Mouse (Mus musculus) layer of hippocampus, postnatal 36 days (tissue): ENCODE data around the gene Ddx19a. TPM values are rescaled to one million over a fixed set of nuclear protein-coding genes. Genes with fewer than 3 reads are reported as not detected.
"Not testable (repeated sequence)": the region's sequence is repeated elsewhere in the genome, so short reads cannot be mapped to it uniquely, and the experiment has no call there.

Experiments used
- DNase-seq, 2 experiments: peaks; one replicate each; pipeline ENCODE4 v3.0.0; 2022
- total RNA-seq, 2 experiments: library from RNA; stranded (reverse); gene quantifications; 2 replicates each; pipeline ENCODE4 v1.2.3; 2021

Gene Ddx19a
- total RNA-seq = 10 to 100 TPM; 28.9 to 31.0 TPM

DNA sequence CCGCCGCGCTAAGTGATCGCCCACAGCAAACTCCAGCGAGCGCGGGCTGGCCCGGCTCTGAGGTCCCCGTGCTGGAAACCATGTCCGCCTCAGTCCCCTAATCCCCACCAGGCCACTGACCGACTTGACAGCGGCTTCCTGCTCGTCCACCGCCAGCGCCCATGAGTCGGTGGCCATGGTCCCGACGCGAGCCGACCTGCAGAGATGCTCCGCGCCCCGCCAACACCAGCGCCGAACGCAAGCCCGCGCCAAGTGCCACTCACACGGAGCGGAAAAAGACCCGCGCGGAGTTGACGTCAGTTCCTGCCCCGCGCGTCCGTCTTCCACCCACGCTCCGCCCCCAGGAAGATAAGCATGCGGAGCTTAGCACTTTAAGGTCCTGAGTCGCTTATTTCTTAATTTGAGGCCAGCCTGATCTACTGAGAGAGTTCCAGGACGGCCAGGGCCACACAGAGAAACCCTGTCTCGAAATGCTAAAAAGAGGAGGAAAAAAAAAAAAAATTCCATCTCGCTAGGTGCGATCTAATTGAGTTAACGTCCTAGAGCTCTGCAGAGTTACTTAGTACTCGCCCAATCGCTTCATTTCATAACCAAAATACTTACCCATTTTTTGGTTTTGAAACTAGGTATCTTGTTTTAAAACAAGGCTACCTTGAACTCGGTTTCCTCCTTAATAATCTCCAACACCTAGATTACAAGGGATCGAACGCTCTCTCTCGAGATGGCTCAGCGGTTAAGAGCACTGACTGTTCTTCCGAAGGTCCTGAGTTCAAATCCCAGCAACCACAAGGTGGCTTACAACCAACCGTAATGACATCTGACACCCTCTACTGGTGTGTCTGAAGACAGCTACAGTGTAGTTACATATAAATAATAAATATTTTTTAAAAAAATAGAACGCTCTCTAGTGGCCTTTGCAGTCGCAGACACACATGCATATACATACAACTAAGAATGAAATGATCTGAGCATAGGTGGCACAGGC is at the start of gene Ddx19a:
Gene Ddx19a, minus strand, starts transcription at position 254 of the 985 bp plus-strand sequence.
- peak; percentile 87 to 88 for DNase-seq

- DNase-seq = no peak
These were observed 46.6 kb upstream of the Ddx19a start for GRCm38 (mm10) chr8:111044003-111044734.

DNA sequence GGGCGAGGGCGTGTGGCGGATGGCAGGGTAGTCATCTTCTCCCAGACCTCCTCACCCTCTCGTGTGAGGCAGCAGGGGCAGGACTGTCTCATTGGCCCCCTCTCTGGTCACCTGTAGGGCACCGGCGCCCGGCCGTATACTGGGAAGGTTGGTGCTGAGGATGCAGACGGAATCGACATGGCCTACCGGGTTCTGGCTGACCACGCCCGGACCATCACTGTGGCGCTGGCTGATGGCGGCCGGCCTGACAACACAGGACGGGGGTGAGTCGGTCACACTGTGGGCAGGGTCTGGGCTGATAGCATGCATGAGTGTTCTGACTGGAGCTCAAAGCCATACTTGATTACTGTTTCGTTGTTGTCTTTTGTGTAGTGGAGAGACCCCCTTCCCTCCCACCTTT is 44.9 kb upstream of the Ddx19a start:
- no peak for DNase-seq

GRCm38 (mm10) chr8:111036591-111036990 is 39.0 kb upstream of the Ddx19a start:
- no peak for DNase-seq

GRCm38 (mm10) chr8:111034276-111034675 is 36.7 kb upstream of the Ddx19a start:
- DNase-seq = no peak

GRCm38 (mm10) chr8:111033482-111034215 is 36.0 kb upstream of the Ddx19a start:
- peak; percentile 96 to 97 for DNase-seq

DNA sequence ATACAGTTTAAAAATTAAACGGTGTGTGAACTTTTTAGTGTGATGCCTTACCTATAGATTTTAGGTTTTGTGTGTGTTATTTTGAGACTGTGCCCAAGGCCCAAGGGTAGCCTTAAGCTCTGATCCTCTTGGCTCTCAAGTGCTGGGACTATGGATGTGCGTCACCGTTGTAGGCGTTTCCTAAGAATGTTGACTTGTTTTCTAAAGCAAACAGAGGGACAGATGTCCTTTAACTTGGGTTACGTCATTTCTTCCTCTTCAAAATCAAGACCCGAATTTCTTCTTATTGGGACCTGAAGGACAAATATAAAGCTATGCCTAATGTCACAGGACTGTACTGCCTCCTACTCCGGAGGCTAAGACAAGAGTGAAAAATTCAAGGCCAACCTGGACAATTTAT is 35.3 kb upstream of the Ddx19a start, which contains the start of gene Aars:
Gene Aars, plus strand, starts transcription at position 229 of the 400 bp plus-strand sequence.
- no peak for DNase-seq

DNA sequence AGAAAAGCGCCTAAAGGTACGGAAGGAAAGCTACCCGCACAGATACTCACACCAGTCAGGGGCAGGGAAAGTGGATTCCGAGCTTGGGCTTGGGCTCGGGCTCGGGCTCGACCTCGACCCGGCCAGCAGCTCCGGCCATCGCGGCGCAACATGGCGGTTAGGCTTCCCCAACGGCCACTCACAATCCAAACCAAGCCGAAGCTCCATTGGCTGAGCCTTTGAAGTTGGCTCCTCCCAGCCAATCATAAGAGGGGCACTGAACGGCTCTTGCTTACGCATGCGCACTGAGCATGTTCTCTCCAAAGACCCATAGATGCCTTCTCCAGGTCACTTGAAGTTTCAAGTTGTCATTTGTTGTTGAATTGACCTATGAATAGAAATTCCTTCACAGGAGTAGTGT is 34.0 kb upstream of the Ddx19a start, which contains the start of gene Ddx19b:
Gene Ddx19b, minus strand, starts transcription at position 180 of the 400 bp plus-strand sequence.
- no peak for DNase-seq

GRCm38 (mm10) chr8:111030045-111030444 is 32.4 kb upstream of the Ddx19a start:
- no peak for DNase-seq

- DNase-seq = no peak
These were observed 32.0 kb upstream of the Ddx19a start for GRCm38 (mm10) chr8:111029589-111029988.

GRCm38 (mm10) chr8:111027391-111027937 is 29.9 kb upstream of the Ddx19a start:
- peak; percentile 87 to 90 for DNase-seq

- not testable (repeated sequence) for DNase-seq
These were observed 29.0 kb upstream of the Ddx19a start for GRCm38 (mm10) chr8:111026609-111027008.

GRCm38 (mm10) chr8:111010230-111010991 is 12.8 kb upstream of the Ddx19a start:
- DNase-seq = not testable (repeated sequence)

- no peak for DNase-seq
These were observed 764 bp downstream of the Ddx19a start for GRCm38 (mm10) chr8:110996641-110997430.

- no peak for DNase-seq
These were observed 7.6 kb downstream of the Ddx19a start for GRCm38 (mm10) chr8:110990017-110990416.

DNA sequence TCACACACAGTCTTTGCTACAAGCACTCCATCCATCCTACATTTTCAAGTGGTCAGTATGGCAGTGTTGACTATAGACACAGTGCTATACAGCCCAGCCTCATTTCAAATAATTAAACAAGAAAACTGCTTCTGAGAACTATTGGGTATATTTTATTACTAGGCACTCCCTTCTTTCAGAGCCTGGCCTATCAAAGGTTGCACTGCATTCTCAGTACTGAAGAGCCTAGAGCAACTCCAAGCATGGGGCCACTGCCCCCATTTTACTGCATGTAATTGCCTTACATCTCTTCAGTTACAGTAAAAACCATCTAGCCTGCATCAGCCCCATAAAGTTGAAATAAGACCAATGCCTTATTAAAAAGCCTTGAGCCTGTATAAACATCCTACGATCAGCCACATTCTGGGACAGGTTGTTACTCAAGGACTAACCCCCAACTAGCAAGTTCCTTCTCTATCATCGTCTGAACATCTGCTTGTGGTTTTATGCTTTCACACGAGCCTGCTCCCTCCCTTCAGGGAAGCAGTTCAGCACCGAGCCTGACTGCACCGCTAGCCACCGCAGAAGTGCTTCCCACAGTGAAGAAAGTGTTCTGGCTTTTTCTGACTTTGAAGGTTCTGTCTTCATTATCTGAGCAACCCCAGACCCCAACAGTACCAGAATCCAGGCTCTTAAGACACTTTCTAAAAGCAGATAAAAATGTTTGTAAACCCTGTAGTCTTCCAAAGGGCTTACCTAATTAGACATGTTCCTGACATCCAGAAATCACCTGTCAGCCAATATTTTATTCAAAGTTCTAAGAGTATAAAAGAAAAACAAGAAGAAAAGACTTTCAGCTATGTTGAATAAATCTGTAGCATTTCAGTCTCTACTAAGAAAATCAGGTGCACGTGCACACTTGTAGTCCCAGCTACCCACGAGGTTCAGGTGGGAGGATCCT is 9.5 kb downstream of the Ddx19a start:
- no peak for DNase-seq

DNA sequence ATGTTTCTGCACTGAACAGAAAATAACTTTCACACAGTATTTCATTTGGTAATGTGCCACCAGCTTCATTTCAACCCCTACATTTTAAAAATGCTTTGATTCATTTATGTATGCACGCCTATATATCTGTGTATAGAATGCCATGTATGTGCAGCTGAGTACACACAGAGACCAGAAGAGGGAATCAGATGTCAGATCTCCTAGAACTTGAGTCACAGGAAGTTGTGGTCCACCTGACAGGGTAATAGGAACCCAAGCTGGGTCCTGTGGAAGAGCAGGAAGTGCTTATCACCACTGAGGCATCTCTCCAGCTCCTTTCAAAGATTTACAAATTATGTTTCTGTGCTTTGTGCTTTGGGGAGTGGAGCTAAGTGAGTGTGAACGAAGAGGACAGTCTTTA is 16.3 kb downstream of the Ddx19a start:
- no peak for DNase-seq

GRCm38 (mm10) chr8:110977987-110978386 is 19.6 kb downstream of the Ddx19a start:
- DNase-seq = not testable (repeated sequence)

GRCm38 (mm10) chr8:110976532-110976931 is 21.1 kb downstream of the Ddx19a start:
- not testable (repeated sequence) for DNase-seq
